Mouse (Mus musculus) intestine, embryonic 14.5 days (tissue): ENCODE measurements around the gene Adamtsl3. TPM values are rescaled to one million over a fixed set of nuclear protein-coding genes. Genes with fewer than 3 reads are reported as not detected.

Experiments used
- ATAC-seq: fragments of 200-750 bp; cut with Nextera tagmentation; replicated peaks from 2 replicates; pipeline ENCODE4 v1.8.0; 2017; ENCODE audit warnings: low read depth, moderate number of reproducible peaks, moderate TSS enrichment, moderate library complexity; ENCODE audit not compliant: low FRiP score, low TSS enrichment
- DNase-seq: peaks from one replicate; pipeline ENCODE4 v3.0.0-alpha.2; 2018; ENCODE audit warnings: low spot score
- H3K27ac ChIP-seq: fragments of 300-500 bp; sonication (generic); 2 replicates; pipeline ENCODE4 v1.5.1; 2014; ENCODE audit warnings: low read depth, mild to moderate bottlenecking, control low read depth
- H3K27me3 ChIP-seq: fragments of 300-500 bp; sonication (generic); replicated peaks from 2 replicates; pipeline ENCODE4 v1.6.1; 2014; ENCODE audit warnings: low read length, control low read depth; ENCODE audit not compliant: control insufficient read depth, insufficient read depth
- H3K36me3 ChIP-seq: fragments of 300-500 bp; sonication (generic); 2 replicates; pipeline ENCODE4 v1.6.1; 2014; ENCODE audit warnings: low read length, control low read depth; ENCODE audit not compliant: control insufficient read depth, insufficient read depth
- H3K4me1 ChIP-seq: fragments of 300-500 bp; sonication (generic); replicated peaks from 2 replicates; pipeline ENCODE4 v1.6.1; 2014; ENCODE audit warnings: low read length, control low read depth, mixed read lengths; ENCODE audit not compliant: control insufficient read depth, insufficient read depth
- H3K4me2 ChIP-seq: fragments of 300-500 bp; sonication (generic); 2 replicates; pipeline ENCODE4 v1.6.1; 2014; ENCODE audit warnings: low read length
- H3K4me3 ChIP-seq: fragments of 300-500 bp; sonication (generic); 2 replicates; pipeline ENCODE4 v1.5.1; 2014; ENCODE audit warnings: low read depth, low read length, control low read depth, mixed read lengths
- H3K9ac ChIP-seq: fragments of 300-500 bp; sonication (generic); 2 replicates; pipeline ENCODE4 v1.6.1; 2014; ENCODE audit warnings: mild to moderate bottlenecking, low read length
- H3K9me3 ChIP-seq: fragments of 300-500 bp; sonication (generic); 2 replicates; pipeline ENCODE4 v1.6.1; 2016; ENCODE audit warnings: low read length, control low read depth; ENCODE audit not compliant: control insufficient read depth
- WGBS: fragments of 180-500 bp; shearing (Covaris S2); extraction: QIAGEN DNeasy Blood & Tissue Kit; methylation state at CpG from one replicate; pipeline ENCODE4 v1.1.7; 2014; 5-methylcytosine and 5-hydroxymethylcytosine counted together
- polyA plus RNA-seq: library from polyadenylated mRNA; unstranded; fragments of >200 nt; fragmentation: Nextera tagmentation; extraction: Ambion mirVana; gene quantifications from 2 replicates; pipeline ENCODE4 v1.2.1, GENCODE M21; 2014

The Adamtsl3 gene
- polyA plus RNA-seq, 1 experiment from 2014 or later = 0.41 TPM

- ATAC-seq = no peak
- Histone ChIP-seq H3K9me3 (no peaks in the 10 kb centered on the region), H3K4me3 (no peak overlapping the region), H3K4me1 (no peaks in the 10 kb centered on the region), H3K4me2 (no peak overlapping the region), H3K9ac (no peak overlapping the region), H3K27ac (no peak overlapping the region), H3K36me3 (no peaks in the 10 kb centered on the region), H3K27me3 (no peaks in the 10 kb centered on the region)
- no peak for DNase-seq
- WGBS = 45% methylated on average over 5 of the region's 5 CpGs
Observed at GRCm38 (mm10) chr7:82484834-82485233, 149.3 kb downstream of the Adamtsl3 start.

DNA sequence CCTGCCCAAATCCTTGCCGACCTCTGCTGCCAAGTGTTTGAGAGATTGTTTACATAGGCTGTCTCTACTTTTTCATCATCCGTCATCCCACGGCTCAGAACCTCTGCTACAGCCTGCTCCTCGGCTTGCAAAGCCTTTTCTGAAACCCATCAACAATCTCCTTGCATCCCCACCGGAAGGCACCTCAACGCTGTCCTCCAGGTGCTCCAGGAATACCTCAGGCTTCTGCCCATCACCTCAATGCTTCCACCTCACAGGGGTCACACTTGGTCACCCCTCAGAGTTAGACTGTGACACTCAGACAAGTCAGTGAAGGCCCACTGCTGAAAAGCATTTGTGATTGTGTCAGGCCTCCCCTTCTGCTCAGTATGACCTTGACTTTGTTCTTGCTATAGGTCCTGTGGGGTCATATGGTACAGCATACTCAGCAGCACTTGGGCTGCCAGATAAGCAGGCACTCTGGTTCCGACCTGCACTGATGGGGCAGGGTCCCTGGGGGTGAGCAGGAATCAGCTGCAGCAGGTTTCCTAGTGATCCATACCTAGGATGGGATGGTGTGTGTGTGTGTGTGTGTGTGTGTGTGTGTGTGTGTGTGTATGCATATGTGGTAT, 150.0 kb downstream of the Adamtsl3 start:
- H3K27me3 ChIP-seq = no peaks in the 10 kb centered on the region
- ATAC-seq = no peak
- H3K4me1 ChIP-seq = no peaks in the 10 kb centered on the region
- DNase-seq = no peak
- no peak overlapping the region for H3K27ac ChIP-seq
- H3K4me2 ChIP-seq = no peak overlapping the region
- H3K9ac ChIP-seq = no peak overlapping the region
- H3K9me3 ChIP-seq = no peaks in the 10 kb centered on the region
- no peaks in the 10 kb centered on the region for H3K36me3 ChIP-seq
- 24% methylated on average over 7 of the region's 7 CpGs for WGBS
- no peak overlapping the region for H3K4me3 ChIP-seq

DNA sequence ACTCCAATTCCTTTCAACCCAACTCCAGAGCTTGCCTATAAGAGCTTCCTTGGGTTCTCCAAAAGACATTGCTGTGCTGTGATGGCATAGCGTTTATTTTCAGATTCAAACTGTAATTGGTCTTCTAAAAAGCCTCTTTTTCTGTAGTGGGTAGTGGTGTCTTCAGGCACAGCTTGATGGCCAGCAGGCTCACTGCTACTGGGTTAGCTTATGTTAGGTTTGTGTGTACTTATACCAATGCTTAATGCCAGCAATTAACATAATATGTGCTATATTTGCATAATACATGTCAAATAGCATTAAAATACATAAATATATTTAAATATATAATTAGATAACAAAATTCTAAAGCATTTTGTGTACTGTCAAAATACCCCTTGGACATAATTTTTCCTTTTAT, 155.5 kb downstream of the Adamtsl3 start:
- Histone ChIP-seq H3K4me3 (no peak overlapping the region), H3K4me2 (no peak overlapping the region), H3K36me3 (no peaks in the 10 kb centered on the region), H3K27me3 (no peaks in the 10 kb centered on the region), H3K27ac (no peak overlapping the region), H3K9ac (no peak overlapping the region), H3K4me1 (no peaks in the 10 kb centered on the region), H3K9me3 (no peaks in the 10 kb centered on the region)
- no peak for ATAC-seq
- 81% methylated on average over 1 of the region's 1 CpGs for WGBS
- DNase-seq = no peak

DNA sequence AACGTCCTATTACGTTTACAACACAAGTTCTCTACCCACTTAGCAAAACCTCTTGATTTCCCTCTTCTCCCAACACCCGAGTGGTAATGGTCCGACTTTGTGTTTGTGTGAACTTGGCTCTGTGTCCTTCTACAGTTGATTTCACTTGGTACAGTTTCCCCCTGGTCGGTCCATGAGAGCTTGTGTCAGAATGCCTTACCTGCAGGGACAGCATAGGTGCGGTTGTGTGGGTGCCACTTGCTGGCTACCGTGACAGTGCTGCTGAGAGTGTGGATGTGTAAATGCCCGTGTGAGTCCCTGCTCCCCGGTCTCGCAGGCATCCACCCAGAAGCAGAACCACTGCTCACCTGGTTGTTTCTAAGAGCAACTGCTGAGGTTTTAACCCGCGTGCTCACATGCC, 157.4 kb downstream of the Adamtsl3 start:
- Histone ChIP-seq H3K9me3 (no peaks in the 10 kb centered on the region), H3K4me1 (no peaks in the 10 kb centered on the region), H3K27ac (no peak overlapping the region), H3K4me2 (no peak overlapping the region), H3K36me3 (no peaks in the 10 kb centered on the region), H3K4me3 (no peak overlapping the region), H3K9ac (no peak overlapping the region), H3K27me3 (no peaks in the 10 kb centered on the region)
- 89% methylated on average over 12 of the region's 12 CpGs for WGBS
- DNase-seq (no peak), ATAC-seq (no peak)

- no peak for DNase-seq
- Histone ChIP-seq H3K36me3 (no peaks in the 10 kb centered on the region), H3K4me3 (no peak overlapping the region), H3K27me3 (no peaks in the 10 kb centered on the region), H3K27ac (no peak overlapping the region), H3K9me3 (no peaks in the 10 kb centered on the region), H3K4me1 (no peaks in the 10 kb centered on the region), H3K9ac (no peak overlapping the region), H3K4me2 (no peak overlapping the region)
- 83% methylated on average over 2 of the region's 2 CpGs for WGBS
- no peak for ATAC-seq
Observed at GRCm38 (mm10) chr7:82494220-82494619, 158.7 kb downstream of the Adamtsl3 start.

DNA sequence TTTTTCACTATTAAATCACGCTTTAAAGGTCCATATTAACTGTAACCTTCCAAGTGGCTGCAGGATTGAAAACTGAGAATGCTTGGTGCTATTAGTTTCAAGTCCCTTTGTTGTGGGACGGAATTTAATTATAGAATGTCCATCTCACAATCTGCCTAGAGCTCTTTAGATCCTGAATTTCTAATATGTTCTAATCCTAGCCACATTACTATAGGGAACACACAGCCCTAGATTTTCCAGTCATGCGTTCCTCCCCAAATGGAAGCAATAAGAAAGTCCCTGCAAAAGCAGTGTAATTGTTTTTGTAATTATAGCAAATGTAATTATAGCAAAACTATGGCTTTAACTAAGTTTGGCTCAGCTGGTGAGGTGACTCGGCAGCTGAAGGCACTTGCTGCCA, 161.6 kb downstream of the Adamtsl3 start:
- no peak overlapping the region for H3K9ac ChIP-seq
- no peaks in the 10 kb centered on the region for H3K9me3 ChIP-seq
- H3K36me3 ChIP-seq = no peaks in the 10 kb centered on the region
- no peaks in the 10 kb centered on the region for H3K27me3 ChIP-seq
- H3K4me2 ChIP-seq = no peak overlapping the region
- WGBS = 85% methylated on average over 4 of the region's 4 CpGs
- no peaks in the 10 kb centered on the region for H3K4me1 ChIP-seq
- ATAC-seq = no peak
- no peak overlapping the region for H3K27ac ChIP-seq
- no peak for DNase-seq
- H3K4me3 ChIP-seq = no peak overlapping the region

GRCm38 (mm10) chr7:82501306-82501705, 165.8 kb downstream of the Adamtsl3 start:
- Histone ChIP-seq H3K4me3 (no peak overlapping the region), H3K9me3 (no peaks in the 10 kb centered on the region), H3K36me3 (no peaks in the 10 kb centered on the region), H3K9ac (no peak overlapping the region), H3K27ac (no peak overlapping the region), H3K27me3 (no peaks in the 10 kb centered on the region), H3K4me1 (0 out of 2 replicates have a peak, but pooled peaks cover 3% of the 10 kb centered on the region), H3K4me2 (no peak overlapping the region)
- no peak for DNase-seq
- ATAC-seq = no peak
- 79% methylated on average over 6 of the region's 6 CpGs for WGBS

- no peak overlapping the region for H3K4me2 ChIP-seq
- H3K4me1 ChIP-seq = 0 out of 2 replicates have a peak, but pooled peaks cover 3% of the 10 kb centered on the region
- H3K27ac ChIP-seq = no peak overlapping the region
- no peaks in the 10 kb centered on the region for H3K27me3 ChIP-seq
- no peak overlapping the region for H3K4me3 ChIP-seq
- ATAC-seq = no peak
- no peak overlapping the region for H3K9ac ChIP-seq
- DNase-seq = no peak
- no peaks in the 10 kb centered on the region for H3K36me3 ChIP-seq
- H3K9me3 ChIP-seq = no peaks in the 10 kb centered on the region
- 33% methylated on average over 5 of the region's 5 CpGs for WGBS
Observed at GRCm38 (mm10) chr7:82502511-82502910, 167.0 kb downstream of the Adamtsl3 start.

DNA sequence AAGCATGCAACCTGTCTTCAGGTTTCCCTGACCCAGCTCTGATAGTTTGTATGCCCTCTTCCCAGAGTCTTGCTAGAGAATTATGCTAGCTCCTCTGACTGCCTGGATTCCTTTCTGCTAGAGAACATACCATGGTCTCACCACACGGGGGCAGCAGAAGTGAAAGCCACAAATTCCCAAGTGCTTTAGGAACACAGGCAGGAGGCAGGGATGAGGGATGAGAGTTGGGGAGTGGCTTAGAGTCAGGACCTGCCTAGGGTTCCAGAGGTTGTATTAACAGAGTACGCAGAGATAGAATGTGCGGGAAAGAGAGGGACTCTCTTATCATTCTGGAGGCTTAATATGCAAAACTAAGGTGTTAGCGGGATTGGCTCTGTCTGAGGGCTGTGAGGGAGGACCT, 168.6 kb downstream of the Adamtsl3 start:
- ATAC-seq (no peak), DNase-seq (peak; percentile 80)
- Histone ChIP-seq H3K27me3 (no peaks in the 10 kb centered on the region), H3K27ac (no peak overlapping the region), H3K9ac (no peak overlapping the region), H3K4me3 (no peak overlapping the region), H3K4me1 (0 out of 2 replicates have a peak, but pooled peaks cover 3% of the 10 kb centered on the region), H3K4me2 (no peak overlapping the region), H3K9me3 (no peaks in the 10 kb centered on the region), H3K36me3 (no peaks in the 10 kb centered on the region)
- WGBS = 18% methylated on average over 4 of the region's 4 CpGs
